Mouse (Mus musculus): ENCODE measurements at regions not wholly inside any gene's neighbourhood (a gene's known extent, or its start where the extent isn't known, plus 50 kb on each side); places are given as distances from the start of the nearest gene placed in this dataset.

- in situ Hi-C loops (cut with MboI, MseI): loop anchor here in 1 of 2 experiments (25.0 kb wide), 1 partner anchor 1447 kb away; no protein-coding TSS in a partner anchor
Observed at GRCm38 (mm10) chr2:146565693-146566092, 53.5 kb upstream of the Ralgapa2 start.

GRCm38 (mm10) chr2:146568171-146568842 is 56.2 kb upstream of the Ralgapa2 start:
- in situ Hi-C loops (cut with MboI, MseI): loop anchor here in 1 of 2 experiments (25.0 kb wide), 1 partner anchor 1444 kb away; no protein-coding TSS in a partner anchor

- in situ Hi-C loops (cut with MboI, MseI): loop anchor here in 1 of 2 experiments (25.0 kb wide), 1 partner anchor 1441 kb away; no protein-coding TSS in a partner anchor
Observed at GRCm38 (mm10) chr2:146571036-146571435, 58.9 kb upstream of the Ralgapa2 start.

GRCm38 (mm10) chr2:146571857-146572256 is 59.7 kb upstream of the Ralgapa2 start:
- in situ Hi-C loops (cut with MboI, MseI): loop anchor here in 1 of 2 experiments (25.0 kb wide), 1 partner anchor 1440 kb away; no protein-coding TSS in a partner anchor

- in situ Hi-C loops (cut with MboI, MseI): loop anchor here in 1 of 2 experiments (25.0 kb wide), 1 partner anchor 1538 kb away; no protein-coding TSS in a partner anchor
Observed at GRCm38 (mm10) chr2:146575610-146576297, 63.6 kb upstream of the Ralgapa2 start.

- in situ Hi-C loops (cut with MboI, MseI): loop anchor here in 1 of 2 experiments (25.0 kb wide), 1 partner anchor 1539 kb away; no protein-coding TSS in a partner anchor
Observed at GRCm38 (mm10) chr2:146576298-146576905, 64.3 kb upstream of the Ralgapa2 start.

- in situ Hi-C loops (cut with MboI, MseI): loop anchor here in 1 of 2 experiments (25.0 kb wide), 1 partner anchor 1540 kb away; no protein-coding TSS in a partner anchor
Observed at GRCm38 (mm10) chr2:146577096-146577495, 65.0 kb upstream of the Ralgapa2 start.

GRCm38 (mm10) chr2:146581220-146581619 is 69.1 kb upstream of the Ralgapa2 start:
- in situ Hi-C loops (cut with MboI, MseI): loop anchor here in 1 of 2 experiments (25.0 kb wide), 1 partner anchor 1544 kb away; no protein-coding TSS in a partner anchor

- in situ Hi-C loops (cut with MboI, MseI): loop anchor here in 1 of 2 experiments (25.0 kb wide), 1 partner anchor 1547 kb away; no protein-coding TSS in a partner anchor
Observed at GRCm38 (mm10) chr2:146583807-146584388, 71.8 kb upstream of the Ralgapa2 start.

- in situ Hi-C loops (cut with MboI, MseI): loop anchor here in 1 of 2 experiments (25.0 kb wide), 1 partner anchor 1549 kb away; no protein-coding TSS in a partner anchor
Observed at GRCm38 (mm10) chr2:146586381-146586780, 74.2 kb upstream of the Ralgapa2 start.

GRCm38 (mm10) chr2:146586981-146587380 is 74.8 kb upstream of the Ralgapa2 start:
- in situ Hi-C loops (cut with MboI, MseI): loop anchor here in 1 of 2 experiments (25.0 kb wide), 1 partner anchor 1550 kb away; no protein-coding TSS in a partner anchor

GRCm38 (mm10) chr2:146589860-146590259 is 77.7 kb upstream of the Ralgapa2 start:
- in situ Hi-C loops (cut with MboI, MseI): loop anchor here in 1 of 2 experiments (25.0 kb wide), 1 partner anchor 1553 kb away; no protein-coding TSS in a partner anchor

- in situ Hi-C loops (cut with MboI, MseI): loop anchor here in 1 of 2 experiments (25.0 kb wide), 1 partner anchor 1556 kb away; no protein-coding TSS in a partner anchor
Observed at GRCm38 (mm10) chr2:146593291-146593690, 81.1 kb upstream of the Ralgapa2 start.

- in situ Hi-C loops (cut with MboI, MseI): loop anchor here in 1 of 2 experiments (25.0 kb wide), 1 partner anchor 1557 kb away; no protein-coding TSS in a partner anchor
Observed at GRCm38 (mm10) chr2:146594212-146594611, 82.1 kb upstream of the Ralgapa2 start.

GRCm38 (mm10) chr2:146595673-146596072 is 83.5 kb upstream of the Ralgapa2 start:
- in situ Hi-C loops (cut with MboI, MseI): loop anchor here in 1 of 2 experiments (25.0 kb wide), 1 partner anchor 1558 kb away; no protein-coding TSS in a partner anchor

- in situ Hi-C loops (cut with MboI, MseI): no loop called here
Observed at GRCm38 (mm10) chr2:146606170-146606569, 94.0 kb upstream of the Ralgapa2 start.

GRCm38 (mm10) chr2:146610896-146611295 is 98.8 kb upstream of the Ralgapa2 start:
- in situ Hi-C loops (cut with MboI, MseI): loop anchor here (5.0 to 10.0 kb wide), 2 partner anchors 126 to 566 kb away; no protein-coding TSS in a partner anchor

GRCm38 (mm10) chr2:146611886-146612521 is 99.9 kb upstream of the Ralgapa2 start:
- in situ Hi-C loops (cut with MboI, MseI): loop anchor here (5.0 to 10.0 kb wide), 2 partner anchors 127 to 565 kb away; no protein-coding TSS in a partner anchor

- in situ Hi-C loops (cut with MboI, MseI): loop anchor here (5.0 to 10.0 kb wide), 2 partner anchors 128 to 565 kb away; no protein-coding TSS in a partner anchor
Observed at GRCm38 (mm10) chr2:146612522-146613288, 100.6 kb upstream of the Ralgapa2 start.
